Mouse (Mus musculus) hindbrain, embryonic 15.5 days (tissue): ENCODE measurements around the gene Phc2. TPM values are rescaled to one million over a fixed set of nuclear protein-coding genes. Genes with fewer than 3 reads are reported as not detected.

Experiments
- ATAC-seq: fragments of 200-750 bp; cut with Nextera tagmentation; 2 replicates; pipeline ENCODE4 v1.8.0; 2017; ENCODE audit warnings: low read depth, moderate number of reproducible peaks, moderate TSS enrichment; ENCODE audit not compliant: low FRiP score
- H3K27ac ChIP-seq: fragments of 300-500 bp; sonication (generic); replicated peaks from 2 replicates; pipeline ENCODE4 v1.5.1; 2015; ENCODE audit warnings: mild to moderate bottlenecking, inconsistent platforms
- H3K27me3 ChIP-seq: fragments of 300-500 bp; sonication (generic); 2 replicates; pipeline ENCODE4 v1.6.1; 2015; ENCODE audit warnings: control low read depth, inconsistent platforms
- H3K36me3 ChIP-seq: fragments of 300-500 bp; sonication (generic); 2 replicates; pipeline ENCODE4 v1.6.1; 2015; ENCODE audit warnings: control low read depth, inconsistent platforms
- H3K4me1 ChIP-seq: fragments of 300-500 bp; sonication (generic); replicated peaks from 2 replicates; pipeline ENCODE4 v1.6.1; 2015; ENCODE audit warnings: control low read depth, inconsistent platforms
- H3K4me2 ChIP-seq: fragments of 300-500 bp; sonication (generic); 2 replicates; pipeline ENCODE4 v1.6.1; 2015; ENCODE audit warnings: moderate library complexity, mild to moderate bottlenecking, inconsistent platforms
- H3K4me3 ChIP-seq: fragments of 300-500 bp; sonication (generic); 2 replicates; pipeline ENCODE4 v1.5.1; 2015; ENCODE audit warnings: mild to moderate bottlenecking, inconsistent platforms
- H3K9ac ChIP-seq: fragments of 300-500 bp; sonication (generic); 2 replicates; pipeline ENCODE4 v1.6.1; 2015; ENCODE audit warnings: inconsistent platforms
- H3K9me3 ChIP-seq: fragments of 300-500 bp; sonication (generic); 2 replicates; pipeline ENCODE4 v1.6.1; 2016; ENCODE audit warnings: control low read depth, inconsistent platforms
- WGBS: fragments of 180-500 bp; shearing (Covaris S2); methylation state at CpG from one replicate; pipeline ENCODE4 v1.1.7; 2015; 5-methylcytosine and 5-hydroxymethylcytosine counted together
- polyA plus RNA-seq: library from polyadenylated mRNA; unstranded; fragments of >200 nt; fragmentation: Nextera tagmentation; extraction: Ambion mirVana; gene quantifications from 2 replicates; pipeline ENCODE4 v1.2.1, GENCODE M21; 2015

The Phc2 gene
- polyA plus RNA-seq, 1 experiment from 2014 or later: 71.5 TPM

DNA sequence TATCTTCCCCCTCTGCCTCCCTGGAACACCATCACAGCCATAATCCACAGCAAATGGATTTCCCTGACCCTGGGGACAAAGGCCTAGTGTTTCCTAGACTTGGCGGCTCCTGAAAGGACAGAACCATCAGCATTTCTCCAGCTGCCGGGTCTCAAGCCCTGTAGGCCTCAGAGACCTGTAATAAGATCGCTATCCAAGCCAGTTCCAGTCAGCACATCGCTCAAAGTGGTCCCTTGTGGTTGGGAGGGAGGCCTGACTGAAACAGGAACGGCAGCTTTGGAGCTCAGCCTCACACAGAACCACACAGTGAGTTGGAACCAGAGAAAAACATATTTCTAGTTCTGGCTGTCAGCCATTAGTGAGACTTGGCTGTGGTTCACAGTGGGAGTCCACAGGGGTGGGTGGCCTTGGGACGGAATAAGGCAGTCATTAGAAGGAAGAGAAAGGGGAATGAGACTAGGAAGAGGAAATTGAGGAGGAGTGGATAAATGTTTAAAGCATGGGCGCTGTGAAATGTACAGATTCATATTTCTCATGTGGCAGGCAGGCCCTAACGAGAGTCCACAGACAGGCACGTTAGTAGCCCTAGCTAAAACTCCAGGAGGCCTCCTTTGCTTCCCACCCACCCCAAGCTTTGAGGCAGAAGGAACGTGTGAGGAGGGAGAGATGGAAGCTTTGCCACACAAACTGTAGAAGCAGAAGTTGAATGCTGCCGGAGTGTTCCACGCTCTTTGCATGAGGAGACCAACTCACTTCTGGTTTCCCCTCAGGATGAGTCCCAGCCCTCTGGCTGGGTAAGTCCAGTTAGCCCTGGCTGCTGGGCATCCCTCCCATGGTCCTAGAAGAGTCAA, 43.7 kb downstream of the Phc2 start:
- Histone ChIP-seq H3K36me3 (no peaks in the 10 kb centered on the region), H3K9me3 (no peaks in the 10 kb centered on the region), H3K9ac (no peak overlapping the region; the same call in 1 of the 2 replicates), H3K27ac (peak overlapping the region; percentile 74), H3K4me3 (no peak overlapping the region), H3K4me1 (peaks cover 50% of the 10 kb centered on the region), H3K4me2 (no peak overlapping the region), H3K27me3 (no peaks in the 10 kb centered on the region)
- peak; percentile 52; the same call in 1 of the 2 replicates for ATAC-seq
- 34% methylated on average over 12 of the region's 12 CpGs for WGBS

DNA sequence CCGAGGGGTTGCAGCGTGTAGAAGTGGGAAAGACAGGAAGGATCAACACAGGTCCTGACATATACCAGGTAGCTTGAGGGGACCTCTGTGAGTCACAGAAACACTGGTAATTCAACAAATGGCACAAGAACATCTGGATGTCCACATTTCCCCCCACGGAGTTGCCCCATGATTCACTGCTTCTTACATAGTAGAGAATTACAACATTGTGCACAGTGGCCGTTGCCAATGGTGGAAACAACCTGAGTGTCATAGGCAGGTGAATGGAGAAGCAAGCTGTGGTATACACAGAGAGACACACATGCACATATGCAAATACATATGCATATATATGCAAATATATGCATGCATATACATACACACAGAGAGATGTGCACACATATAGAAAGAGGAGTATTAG, 45.4 kb downstream of the Phc2 start:
- Histone ChIP-seq H3K4me1 (peaks cover 33% of the 10 kb centered on the region), H3K27ac (no peak overlapping the region), H3K4me3 (no peak overlapping the region), H3K9ac (no peak overlapping the region), H3K27me3 (no peaks in the 10 kb centered on the region), H3K36me3 (no peaks in the 10 kb centered on the region), H3K9me3 (no peaks in the 10 kb centered on the region), H3K4me2 (no peak overlapping the region)
- no peak for ATAC-seq
- whole genome bisulfite sequencing: 92% methylated on average over 4 of the region's 4 CpGs

DNA sequence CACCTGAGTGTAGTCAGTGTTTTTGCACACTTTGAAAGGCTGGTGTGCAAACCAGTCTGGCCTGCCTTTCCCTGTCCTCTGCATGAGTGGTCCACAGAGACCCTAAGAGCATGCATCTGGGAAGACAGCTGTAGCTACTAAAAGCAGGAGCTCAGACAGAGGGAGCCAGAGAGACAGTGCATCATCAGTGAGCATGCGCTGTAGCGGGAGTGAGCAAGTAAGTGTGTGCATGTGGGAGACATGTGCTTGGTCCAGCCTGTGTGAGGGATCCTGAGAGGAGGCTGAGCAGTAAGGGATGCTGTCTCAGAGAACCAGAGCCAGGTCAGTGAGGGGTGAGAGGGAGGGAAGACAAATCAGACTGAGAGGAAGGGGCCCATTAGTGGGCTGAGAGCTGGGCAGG, 46.0 kb downstream of the Phc2 start:
- 51% methylated on average over 2 of the region's 2 CpGs for WGBS
- H3K9me3 ChIP-seq: no peaks in the 10 kb centered on the region
- 0 out of 2 replicates have a peak, but pooled peaks cover 1% of the 10 kb centered on the region for H3K36me3 ChIP-seq
- H3K4me1 ChIP-seq: peaks cover 28% of the 10 kb centered on the region
- no peak overlapping the region; the same call in 1 of the 2 replicates for H3K27ac ChIP-seq
- H3K4me3 ChIP-seq: no peak overlapping the region
- no peaks in the 10 kb centered on the region for H3K27me3 ChIP-seq
- H3K9ac ChIP-seq: no peak overlapping the region
- no peak for ATAC-seq
- H3K4me2 ChIP-seq: no peak overlapping the region

DNA sequence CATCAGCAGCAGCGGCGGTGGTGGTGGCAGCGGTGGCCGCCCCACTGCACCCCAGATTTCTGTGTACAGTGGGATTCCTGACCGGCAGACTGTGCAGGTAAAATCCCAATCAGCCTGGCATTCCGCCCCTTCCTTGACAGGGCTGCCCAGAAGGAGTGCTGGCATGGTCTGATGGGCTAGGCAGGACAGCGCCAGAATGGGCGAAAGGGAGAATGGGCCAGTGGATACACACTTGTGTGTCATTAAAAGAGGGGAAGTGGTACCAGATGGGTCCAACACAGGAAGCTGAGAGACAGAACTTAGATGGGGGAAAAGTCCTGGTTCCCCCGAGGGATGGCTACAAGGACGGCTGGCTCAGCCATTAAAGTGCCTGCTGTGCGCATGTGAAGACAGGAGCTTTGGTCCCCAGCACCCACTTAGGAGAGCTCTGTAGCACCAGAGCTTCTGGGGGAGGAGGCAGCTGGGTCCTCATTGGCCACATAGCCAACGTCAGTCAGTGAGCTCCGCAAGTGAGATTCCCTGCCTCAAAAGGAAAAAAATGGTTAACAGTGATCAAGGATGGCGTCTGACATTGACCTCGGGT, 50.7 kb downstream of the Phc2 start:
- Histone ChIP-seq H3K27me3 (no peaks in the 10 kb centered on the region), H3K9me3 (no peaks in the 10 kb centered on the region), H3K4me1 (no peaks in the 10 kb centered on the region), H3K4me3 (no peak overlapping the region), H3K27ac (no peak overlapping the region), H3K4me2 (no peak overlapping the region), H3K36me3 (0 out of 2 replicates have a peak, but pooled peaks cover 5% of the 10 kb centered on the region), H3K9ac (no peak overlapping the region)
- ATAC-seq: no peak
- WGBS: 90% methylated on average over 15 of the region's 15 CpGs

DNA sequence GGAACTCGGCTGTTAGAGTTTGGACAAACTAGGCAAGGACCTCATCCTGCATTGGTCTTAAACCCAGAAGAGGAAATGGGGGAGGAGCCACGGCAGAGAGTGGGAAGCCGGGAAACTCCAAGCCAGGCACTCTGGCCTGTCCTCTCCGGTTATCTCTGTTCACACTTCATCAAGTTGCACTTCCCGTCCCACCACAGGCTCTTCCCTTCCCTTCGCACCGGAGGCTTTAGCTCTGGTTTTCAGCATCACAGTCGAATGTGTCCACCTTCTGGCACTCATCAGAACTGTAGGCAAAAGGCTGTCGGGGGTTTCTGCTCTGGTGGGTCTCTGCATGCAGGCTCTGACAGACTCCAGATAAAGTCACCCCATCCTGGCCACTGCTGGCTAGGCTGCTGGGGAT, 52.1 kb downstream of the Phc2 start:
- Histone ChIP-seq H3K27ac (no peak overlapping the region), H3K4me1 (peaks cover 9% of the 10 kb centered on the region), H3K4me2 (no peak overlapping the region), H3K9me3 (no peaks in the 10 kb centered on the region), H3K4me3 (no peak overlapping the region), H3K27me3 (no peaks in the 10 kb centered on the region), H3K36me3 (0 out of 2 replicates have a peak, but pooled peaks cover 5% of the 10 kb centered on the region), H3K9ac (no peak overlapping the region)
- 24% methylated on average over 9 of the region's 9 CpGs for WGBS
- ATAC-seq: 0 out of 2 replicates have a peak, but pooled peaks have one; percentile 19

DNA sequence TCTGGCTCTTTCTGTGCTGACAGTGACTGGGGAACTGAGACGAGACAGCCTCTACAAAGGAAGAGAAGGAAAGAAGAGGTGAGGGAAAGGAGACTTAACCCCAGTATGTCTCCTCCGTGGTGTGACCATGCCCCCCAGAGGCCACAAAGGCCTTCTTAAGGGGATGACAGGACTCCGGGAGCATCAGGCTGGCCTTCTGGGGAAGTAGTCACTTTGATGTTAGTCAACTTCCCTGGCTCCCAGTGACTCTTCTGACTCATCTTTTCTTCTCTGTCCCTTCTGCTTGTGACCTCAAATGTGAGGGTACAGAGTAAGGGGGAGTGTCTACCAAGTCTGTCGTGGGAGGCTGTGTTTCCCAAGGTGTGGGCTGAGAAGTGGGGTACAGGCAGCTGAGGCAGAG, 52.9 kb downstream of the Phc2 start:
- H3K4me3 ChIP-seq: no peak overlapping the region
- H3K9ac ChIP-seq: no peak overlapping the region
- H3K36me3 ChIP-seq: 0 out of 2 replicates have a peak, but pooled peaks cover 7% of the 10 kb centered on the region
- 40% methylated on average over 4 of the region's 4 CpGs for WGBS
- H3K4me2 ChIP-seq: no peak overlapping the region
- H3K27me3 ChIP-seq: no peaks in the 10 kb centered on the region
- H3K4me1 ChIP-seq: peaks cover 17% of the 10 kb centered on the region
- no peak overlapping the region for H3K27ac ChIP-seq
- no peaks in the 10 kb centered on the region for H3K9me3 ChIP-seq
- no peak for ATAC-seq

DNA sequence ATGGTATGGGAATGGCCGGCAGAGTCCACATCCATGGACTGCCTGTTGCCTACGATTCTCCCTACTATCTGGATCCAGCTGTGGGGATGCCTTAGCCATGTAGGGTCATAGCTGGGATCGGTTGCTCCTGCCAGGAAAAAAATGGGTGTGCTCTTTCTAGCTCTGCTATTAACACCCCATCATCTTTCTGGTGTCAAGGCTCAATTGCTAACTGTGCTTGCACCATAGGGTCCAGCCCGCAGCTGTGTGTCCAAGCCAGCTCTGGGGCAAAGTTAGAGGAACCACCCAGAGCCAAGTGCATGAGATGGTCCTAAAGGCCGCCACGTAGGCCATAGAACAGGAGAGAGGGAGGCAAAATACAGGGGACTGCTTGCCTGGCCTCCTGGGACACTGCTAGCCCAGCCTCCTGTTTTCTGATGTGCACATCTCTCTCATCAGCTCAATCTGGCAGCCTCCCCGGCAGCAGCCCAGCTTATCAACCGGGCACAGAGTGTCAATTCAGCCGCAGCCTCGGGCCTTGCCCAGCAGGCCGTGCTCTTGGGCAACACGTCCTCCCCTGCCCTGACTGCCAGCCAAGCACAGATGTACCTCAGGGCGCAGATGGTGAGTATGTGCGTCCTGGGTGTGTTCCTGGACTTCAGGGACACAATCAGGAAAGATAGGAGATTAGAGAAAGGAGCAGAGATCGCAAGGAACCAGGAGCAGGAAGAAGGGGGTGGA, 54.7 kb downstream of the Phc2 start:
- H3K4me1 ChIP-seq: peaks cover 18% of the 10 kb centered on the region

DNA sequence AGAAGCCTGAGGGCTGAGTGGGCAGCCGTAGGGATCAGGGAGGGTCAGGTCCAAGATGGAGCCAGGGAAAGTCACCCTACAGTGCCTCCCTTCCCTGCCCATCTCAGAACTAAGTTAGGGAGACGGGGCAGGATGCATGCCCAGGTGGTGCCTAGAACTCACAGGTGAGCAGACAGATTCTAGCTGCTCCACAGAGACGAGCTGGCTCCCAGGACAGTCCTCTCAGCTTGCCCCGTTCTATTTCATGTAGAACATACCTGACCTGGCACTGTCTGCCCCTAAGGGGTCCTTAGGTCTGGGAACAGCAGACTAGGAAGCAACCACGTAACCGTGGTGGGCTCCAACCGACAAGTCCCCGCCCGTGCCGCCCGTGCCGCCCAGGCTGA, 55.3 kb downstream of the Phc2 start:
- Histone ChIP-seq H3K4me1 (peaks cover 23% of the 10 kb centered on the region), H3K4me2 (no peak overlapping the region), H3K9ac (no peak overlapping the region), H3K27me3 (no peaks in the 10 kb centered on the region), H3K4me3 (no peak overlapping the region), H3K9me3 (no peaks in the 10 kb centered on the region), H3K27ac (no peak overlapping the region), H3K36me3 (0 out of 2 replicates have a peak, but pooled peaks cover 7% of the 10 kb centered on the region)
- ATAC-seq: no peak
- 88% methylated on average over 12 of the region's 12 CpGs for WGBS

More for the DNA sequence above, 54.7 kb downstream of the Phc2 start:
- H3K27me3 ChIP-seq: no peaks in the 10 kb centered on the region
- 0 out of 2 replicates have a peak, but pooled peaks cover 7% of the 10 kb centered on the region for H3K36me3 ChIP-seq
- H3K4me2 ChIP-seq: no peak overlapping the region
- no peak overlapping the region for H3K4me3 ChIP-seq
- H3K27ac ChIP-seq: no peak overlapping the region
- WGBS: 67% methylated on average over 15 of the region's 15 CpGs
- ATAC-seq: no peak
- H3K9me3 ChIP-seq: no peaks in the 10 kb centered on the region
- no peak overlapping the region for H3K9ac ChIP-seq

DNA sequence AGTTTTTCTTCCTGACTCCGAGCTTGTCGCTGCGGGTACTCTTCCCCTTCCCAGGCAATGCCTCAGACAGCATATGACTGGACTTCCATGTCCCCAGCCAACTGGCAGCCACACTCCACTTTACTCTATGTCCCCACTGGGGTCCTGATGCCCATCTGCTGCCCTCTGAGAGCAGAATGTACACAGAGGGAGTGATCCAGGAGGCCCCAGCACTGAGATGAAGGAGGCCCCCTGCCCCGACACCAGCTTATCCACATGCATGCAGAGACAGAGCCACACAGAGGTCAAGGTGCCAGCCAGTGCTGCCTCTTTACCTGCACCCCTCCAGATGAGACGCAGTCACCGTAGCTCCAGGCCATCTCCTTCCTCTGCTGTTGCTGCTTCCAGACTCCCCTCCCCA, 55.8 kb downstream of the Phc2 start:
- ATAC-seq: no peak
- H3K9ac ChIP-seq: no peak overlapping the region

DNA sequence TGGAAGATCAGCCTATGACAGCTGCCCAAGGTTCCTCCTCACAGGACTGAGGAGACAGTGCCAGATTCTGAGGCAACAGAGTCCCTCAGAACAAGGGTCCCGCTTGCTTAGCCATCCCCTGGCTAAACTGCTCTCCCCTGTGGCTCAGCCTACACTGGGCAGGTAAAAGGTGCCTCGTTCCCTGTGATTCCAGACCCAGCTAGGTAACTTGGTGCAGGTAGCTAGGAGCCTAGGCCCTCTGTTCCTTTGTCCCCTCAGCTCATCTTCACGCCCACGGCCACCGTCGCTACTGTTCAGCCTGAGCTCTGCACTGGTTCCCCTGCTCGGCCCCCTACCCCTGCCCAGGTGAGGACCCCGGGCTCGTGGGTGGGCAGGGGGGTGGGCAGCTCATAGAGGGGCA, 56.3 kb downstream of the Phc2 start:
- no peaks in the 10 kb centered on the region for H3K9me3 ChIP-seq
- H3K27ac ChIP-seq: 0 out of 2 replicates have a peak overlapping the region, but pooled peaks have one; percentile 28
- no peak overlapping the region for H3K9ac ChIP-seq
- peaks cover 33% of the 10 kb centered on the region for H3K4me1 ChIP-seq
- WGBS: 75% methylated on average over 9 of the region's 9 CpGs
- ATAC-seq: no peak; the same call in 1 of the 2 replicates
- no peaks in the 10 kb centered on the region for H3K27me3 ChIP-seq
- H3K4me3 ChIP-seq: no peak overlapping the region
- 0 out of 2 replicates have a peak, but pooled peaks cover 4% of the 10 kb centered on the region for H3K36me3 ChIP-seq
- no peak overlapping the region for H3K4me2 ChIP-seq

More for the DNA sequence above, 55.8 kb downstream of the Phc2 start:
- H3K4me3 ChIP-seq: no peak overlapping the region
- 0 out of 2 replicates have a peak, but pooled peaks cover 7% of the 10 kb centered on the region for H3K36me3 ChIP-seq
- no peaks in the 10 kb centered on the region for H3K27me3 ChIP-seq
- H3K4me1 ChIP-seq: peaks cover 28% of the 10 kb centered on the region
- H3K27ac ChIP-seq: no peak overlapping the region
- 78% methylated on average over 6 of the region's 6 CpGs for WGBS
- H3K4me2 ChIP-seq: no peak overlapping the region
- no peaks in the 10 kb centered on the region for H3K9me3 ChIP-seq

DNA sequence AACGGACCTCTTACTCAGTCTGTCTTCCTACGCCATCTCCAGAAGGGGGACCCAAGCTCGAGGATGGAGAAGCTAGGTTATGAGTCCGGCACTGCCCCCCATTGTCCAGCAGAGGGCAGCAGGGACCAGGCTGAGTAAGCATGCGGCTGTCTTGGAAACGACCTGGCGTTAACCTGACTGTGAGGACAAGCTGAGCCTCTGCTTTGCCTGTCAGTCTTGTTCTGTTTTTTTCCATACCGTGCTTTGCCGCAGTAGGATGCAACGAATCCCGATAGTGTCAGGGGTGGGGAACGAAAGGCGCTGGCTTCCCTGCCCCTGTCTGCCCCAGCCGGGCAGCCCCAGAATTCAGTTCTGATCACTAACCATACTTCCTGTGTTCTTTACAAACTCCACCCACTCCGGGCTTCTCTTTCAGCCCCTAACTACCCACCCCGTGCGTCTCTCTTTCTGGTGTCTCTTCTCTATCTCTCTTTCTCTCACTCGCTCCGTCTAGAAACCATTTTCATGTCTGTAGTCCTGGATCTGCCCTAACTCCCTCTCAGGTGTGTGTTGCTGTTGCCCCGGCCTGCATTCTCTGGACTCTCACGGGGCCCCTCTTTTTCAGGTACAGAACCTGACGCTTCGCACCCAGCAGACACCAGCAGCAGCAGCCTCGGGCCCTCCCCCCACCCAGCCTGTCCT, 57.1 kb downstream of the Phc2 start:
- peak; percentile 79 for ATAC-seq
- 5% methylated on average over 24 of the region's 24 CpGs for WGBS
- Histone ChIP-seq H3K4me3 (no peak overlapping the region), H3K4me1 (peaks cover 41% of the 10 kb centered on the region), H3K27ac (peak overlapping the region; percentile 28; the same call in 1 of the 2 replicates), H3K4me2 (peak overlapping the region; percentile 46), H3K36me3 (0 out of 2 replicates have a peak, but pooled peaks cover 2% of the 10 kb centered on the region), H3K9me3 (no peaks in the 10 kb centered on the region), H3K9ac (no peak overlapping the region), H3K27me3 (no peaks in the 10 kb centered on the region)
